ENCODE assay signal across 10 mouse cellular contexts in genomic region chr9:103996496-103996895, GRCm38 (mm10). TPM values are rescaled to one million over a fixed set of nuclear protein-coding genes. Genes with fewer than 3 reads are reported as not detected.
DNase-seq lines count a peak whose midpoint lies in the region; ATAC-seq and TF ChIP-seq lines count a peak whose summit lies in the region.
"Had no signal": no experiment of that assay in that cellular context is flagged by ENCODE, and none has a peak within 500 bp of the region (broad histone marks: within the 10 kb centered on the region; RNA-seq: fewer than 3 reads in every experiment).

No protein-coding gene starts in this region.

- peak; percentile 82 for TF ChIP-seq CTCF in layer of hippocampus, adult 2 months (conservative IDR thresholded peaks at IDR 0.05)

- H3K9me3 ChIP-seq in embryonic facial prominence, embryonic 11.5 days (replicated peaks; ENCODE audit: control insufficient read depth, low read length): no peaks in the 10 kb centered on the region
- no peaks in the 10 kb centered on the region for H3K9me3 ChIP-seq in embryonic facial prominence, embryonic 10.5 days
- H3K9me3 ChIP-seq: neural tube, embryonic 12.5 days had no signal

- no peak overlapping the region for H3K9ac ChIP-seq in embryonic facial prominence, embryonic 11.5 days (replicated peaks; ENCODE audit: low read length)
- H3K9ac ChIP-seq: neural tube, embryonic 12.5 days had no signal

- ATAC-seq in embryonic facial prominence, embryonic 11.5 days (replicated peaks; ENCODE audit: insufficient number of reproducible peaks, low FRiP score, low TSS enrichment, low read depth): no peak

- H3K27ac ChIP-seq in embryonic facial prominence, embryonic 11.5 days (replicated peaks; ENCODE audit: low read depth, low read length): no peak overlapping the region
- H3K27ac ChIP-seq in embryonic facial prominence, embryonic 10.5 days (replicated peaks): no peak overlapping the region
- H3K27ac ChIP-seq in layer of hippocampus, adult 2 months: no peak overlapping the region
- H3K27ac ChIP-seq: neural tube, embryonic 12.5 days had no signal

- intact Hi-C loops in heart, postnatal 36 days (cut with DNase I): loop anchor here (1.0 kb wide), 4 partner anchors 234 to 506 kb away; no protein-coding TSS in a partner anchor

- DNase-seq in embryonic facial prominence, embryonic 11.5 days (ENCODE audit: low spot score): peak; percentile 86
- DNase-seq in embryonic facial prominence, embryonic 10.5 days (ENCODE audit: low spot score): no peak
- DNase-seq in layer of hippocampus, adult 2 months (ENCODE audit: low spot score in 2 of 2): peak; percentile 64 to 75
- no peak for DNase-seq in layer of hippocampus, adult 9-11 months
- peak; percentile 73 to 77 for DNase-seq in B cell, adult 2 months
- peak; percentile 72 for DNase-seq in brain, adult 2 months (ENCODE audit: low read depth, low spot score)
- DNase-seq in heart, postnatal 36 days: peak; percentile 38 to 48
- peak; percentile 57 for DNase-seq in right cerebral cortex, postnatal 4 days

- WGBS in embryonic facial prominence, embryonic 11.5 days: 12% methylated on average over 2 of the region's 2 CpGs
- WGBS in embryonic facial prominence, embryonic 10.5 days: 10% methylated on average over 2 of the region's 2 CpGs

- H3K27me3 ChIP-seq in embryonic facial prominence, embryonic 11.5 days (ENCODE audit: control insufficient read depth, insufficient read depth, low read length): no peaks in the 10 kb centered on the region
- H3K27me3 ChIP-seq in embryonic facial prominence, embryonic 10.5 days (replicated peaks; ENCODE audit: low read depth, poor library complexity, severe bottlenecking): peaks cover 12% of the 10 kb centered on the region; the same call in 1 of the 2 replicates
- H3K27me3 ChIP-seq: neural tube, embryonic 12.5 days had no signal

- no peak overlapping the region for H3K4me2 ChIP-seq in embryonic facial prominence, embryonic 11.5 days (ENCODE audit: low read depth, low read length)
- H3K4me2 ChIP-seq: neural tube, embryonic 12.5 days had no signal

- H3K4me1 ChIP-seq in embryonic facial prominence, embryonic 11.5 days (ENCODE audit: control insufficient read depth, insufficient read depth, low read length): no peaks in the 10 kb centered on the region
- peaks cover 18% of the 10 kb centered on the region for H3K4me1 ChIP-seq in embryonic facial prominence, embryonic 10.5 days
- H3K4me1 ChIP-seq: neural tube, embryonic 12.5 days had no signal

- H3K36me3 ChIP-seq in embryonic facial prominence, embryonic 11.5 days (replicated peaks; ENCODE audit: control insufficient read depth, insufficient read depth, low read depth, low read length): no peaks in the 10 kb centered on the region
- no peaks in the 10 kb centered on the region for H3K36me3 ChIP-seq in embryonic facial prominence, embryonic 10.5 days (replicated peaks)
- H3K36me3 ChIP-seq: neural tube, embryonic 12.5 days had no signal

- no peak overlapping the region for H3K4me3 ChIP-seq in embryonic facial prominence, embryonic 11.5 days (ENCODE audit: low read depth, low read length)
- no peak overlapping the region for H3K4me3 ChIP-seq in embryonic facial prominence, embryonic 10.5 days
- H3K4me3 ChIP-seq in layer of hippocampus, adult 2 months: no peak overlapping the region
- H3K4me3 ChIP-seq: neural tube, embryonic 12.5 days had no signal

RNA-seq across cellular contexts. Expression of gene Nphp3, which starts 5.8 kb away (rescaled TPM):
- 4.0 and 4.7 TPM in 2 replicates for polyA plus RNA-seq in embryonic facial prominence, embryonic 11.5 days (2014; fragmentation: Nextera tagmentation; extraction: Ambion mirVana)
- polyA plus RNA-seq in embryonic facial prominence, embryonic 10.5 days (2016; fragmentation: Nextera tagmentation; extraction: Ambion mirVana): 3.7 and 4.4 TPM in 2 replicates
- total RNA-seq in layer of hippocampus, adult 2 months (2021): 1 to 10 TPM; 7.1 to 7.5 TPM
- 1 to 10 TPM; 1.6 to 2.7 TPM for total RNA-seq in heart, postnatal 36 days (2021)

RNA-seq across cellular contexts. Expression of gene Gm28305, which starts 44.0 kb away (rescaled TPM):
- polyA plus RNA-seq in embryonic facial prominence, embryonic 11.5 days (2014; fragmentation: Nextera tagmentation; extraction: Ambion mirVana): not detected in 2 replicates
- not detected in 2 replicates for polyA plus RNA-seq in embryonic facial prominence, embryonic 10.5 days (2016; fragmentation: Nextera tagmentation; extraction: Ambion mirVana)
- total RNA-seq in layer of hippocampus, adult 2 months (2021): not detected
- not detected for total RNA-seq in heart, postnatal 36 days (2021)
- polyA plus RNA-seq: heart, embryonic 16.5 days; neural tube, embryonic 12.5 days had no signal

Comparison
In these comparisons a context has a peak if more than half of its experiments do, and no peak if none do; other contexts are left out.
1. DNase-seq: peak in embryonic facial prominence, embryonic 11.5 days (single experiment), layer of hippocampus, adult 2 months (2 of 2), B cell, adult 2 months (2 of 2), brain, adult 2 months (single experiment), heart, postnatal 36 days (2 of 2) and right cerebral cortex, postnatal 4 days (single experiment); none in embryonic facial prominence, embryonic 10.5 days (single experiment) and layer of hippocampus, adult 9-11 months (single experiment).